Mouse (Mus musculus): ENCODE measurements around the gene Smdt1. TPM values are rescaled to one million over a fixed set of nuclear protein-coding genes. Genes with fewer than 3 reads are reported as not detected.

Smdt1 gene
- polyA plus RNA-seq, 1 experiment, result 111 TPM

DNA sequence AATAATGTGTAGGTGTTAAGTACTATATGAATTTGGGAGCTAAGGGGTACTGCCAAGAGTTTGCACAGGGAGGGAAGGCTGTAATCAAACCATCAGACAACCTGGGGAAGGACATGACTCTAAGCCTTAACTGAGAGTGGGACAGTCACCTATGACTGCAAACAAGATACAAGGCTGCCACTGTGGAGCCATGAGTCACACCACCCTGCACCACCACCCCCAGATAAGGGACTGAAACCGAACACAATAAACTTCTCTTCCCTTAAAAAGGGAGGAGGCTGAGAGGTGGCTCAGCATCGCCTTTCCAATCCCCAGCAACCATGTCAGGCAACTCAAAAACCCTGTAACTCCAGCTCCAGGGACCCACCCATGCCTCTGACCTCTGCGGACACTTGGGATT lies 12.7 kb downstream of the Smdt1 start:
- TF ChIP-seq GATA1 (IDR thresholded peaks at IDR 0.05; ENCODE audit: low read length), result no peak

DNA sequence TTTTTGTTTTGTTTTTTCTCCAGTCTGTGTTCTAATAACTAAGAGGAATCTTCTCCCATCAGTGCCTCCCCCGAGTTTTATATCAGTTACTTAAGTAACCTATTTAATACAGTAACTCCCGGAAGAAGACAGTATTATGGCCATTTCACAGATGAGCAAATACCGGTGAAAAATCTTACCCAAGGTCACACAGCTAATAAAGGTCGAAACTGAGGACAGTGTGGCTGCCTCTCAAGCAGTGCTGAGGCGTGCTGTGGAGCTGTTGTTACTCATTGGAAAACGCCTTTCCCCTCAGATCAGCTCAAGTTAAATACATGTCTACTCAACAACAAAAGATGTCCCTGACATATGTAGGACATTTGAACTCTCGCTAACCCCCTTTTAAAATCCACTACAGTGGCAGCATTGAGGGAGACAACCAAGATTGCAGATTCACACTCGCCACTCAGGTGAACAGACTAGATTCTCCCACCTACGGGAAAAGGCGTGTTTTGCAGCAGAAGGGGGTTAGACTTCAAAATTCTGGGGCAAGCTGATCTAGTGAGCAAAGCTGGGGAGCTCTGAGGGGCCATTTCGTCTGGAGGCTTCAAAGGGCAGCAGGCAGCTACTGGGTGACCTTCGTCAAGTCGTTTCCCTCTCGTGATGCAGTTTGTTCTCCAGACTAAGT lies 14.5 kb downstream of the Smdt1 start:
- no peak for TF ChIP-seq GATA1 (IDR thresholded peaks at IDR 0.05; ENCODE audit: low read length)

DNA sequence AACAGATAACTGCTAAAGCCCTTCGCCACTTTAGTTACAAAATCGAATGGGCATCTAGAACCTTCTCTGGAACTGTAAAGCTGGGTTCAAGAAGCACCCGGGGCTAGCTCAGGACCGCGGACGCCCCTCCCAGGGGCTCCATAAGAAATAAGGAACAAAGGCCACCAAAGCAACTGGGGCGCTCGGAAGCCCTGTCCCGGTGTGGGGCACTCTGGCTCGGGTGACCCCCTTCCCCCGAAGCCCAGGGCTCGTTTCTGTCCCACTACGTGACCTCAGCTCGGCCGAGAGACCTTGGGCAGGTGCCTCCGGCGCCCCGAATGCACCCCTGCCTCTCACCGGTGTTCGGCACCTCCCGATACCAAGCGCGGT lies 15.0 kb downstream of the Smdt1 start:
- no peak for TF ChIP-seq GATA1 (IDR thresholded peaks at IDR 0.05; ENCODE audit: low read length)

DNA sequence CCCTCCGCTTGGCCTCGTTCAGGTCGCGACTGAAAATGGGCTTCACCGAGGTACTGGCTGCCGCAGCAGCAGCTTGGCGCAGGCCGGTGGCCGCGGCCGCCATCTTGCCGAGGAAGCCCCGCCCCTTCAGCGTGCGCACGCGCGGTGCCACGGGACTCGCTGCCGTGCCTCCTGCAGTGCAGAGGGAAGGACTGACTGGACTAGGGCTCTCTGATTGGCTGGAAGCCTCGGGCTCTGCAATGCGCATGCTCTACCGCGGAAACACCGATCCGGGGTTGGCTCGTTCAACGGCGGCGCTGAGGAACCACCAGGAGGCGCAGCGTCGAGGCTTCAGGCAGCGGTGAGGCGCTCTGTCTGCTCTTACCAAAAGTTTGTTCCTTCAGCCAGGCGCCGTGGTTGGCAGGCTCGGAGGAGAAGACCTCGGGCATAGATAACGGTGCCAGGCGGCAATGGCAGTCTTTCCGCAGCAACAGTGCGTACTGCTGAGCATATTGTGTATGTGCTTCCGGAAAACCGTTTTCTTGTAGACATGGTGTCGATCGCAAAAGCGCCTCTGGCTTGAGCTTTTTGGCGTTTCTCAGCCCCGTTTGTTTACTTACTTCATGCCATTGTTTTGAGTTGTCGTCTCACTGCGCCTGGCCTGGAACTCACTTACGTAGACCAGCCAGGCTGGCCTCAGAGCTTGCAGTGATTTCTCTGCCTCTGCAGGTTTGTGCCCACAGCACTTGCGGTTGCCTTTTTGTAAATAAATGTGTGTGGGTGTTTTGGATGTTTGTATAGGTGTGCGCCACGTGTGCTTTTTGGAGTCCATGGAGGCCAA lies 15.6 kb downstream of the Smdt1 start, which contains the start of gene Ndufa6:
Ndufa6 (minus strand) TSS at position 197 of the 820 bp plus-strand sequence.
- TF ChIP-seq GATA1 (IDR thresholded peaks at IDR 0.05; ENCODE audit: low read length), result no peak

DNA sequence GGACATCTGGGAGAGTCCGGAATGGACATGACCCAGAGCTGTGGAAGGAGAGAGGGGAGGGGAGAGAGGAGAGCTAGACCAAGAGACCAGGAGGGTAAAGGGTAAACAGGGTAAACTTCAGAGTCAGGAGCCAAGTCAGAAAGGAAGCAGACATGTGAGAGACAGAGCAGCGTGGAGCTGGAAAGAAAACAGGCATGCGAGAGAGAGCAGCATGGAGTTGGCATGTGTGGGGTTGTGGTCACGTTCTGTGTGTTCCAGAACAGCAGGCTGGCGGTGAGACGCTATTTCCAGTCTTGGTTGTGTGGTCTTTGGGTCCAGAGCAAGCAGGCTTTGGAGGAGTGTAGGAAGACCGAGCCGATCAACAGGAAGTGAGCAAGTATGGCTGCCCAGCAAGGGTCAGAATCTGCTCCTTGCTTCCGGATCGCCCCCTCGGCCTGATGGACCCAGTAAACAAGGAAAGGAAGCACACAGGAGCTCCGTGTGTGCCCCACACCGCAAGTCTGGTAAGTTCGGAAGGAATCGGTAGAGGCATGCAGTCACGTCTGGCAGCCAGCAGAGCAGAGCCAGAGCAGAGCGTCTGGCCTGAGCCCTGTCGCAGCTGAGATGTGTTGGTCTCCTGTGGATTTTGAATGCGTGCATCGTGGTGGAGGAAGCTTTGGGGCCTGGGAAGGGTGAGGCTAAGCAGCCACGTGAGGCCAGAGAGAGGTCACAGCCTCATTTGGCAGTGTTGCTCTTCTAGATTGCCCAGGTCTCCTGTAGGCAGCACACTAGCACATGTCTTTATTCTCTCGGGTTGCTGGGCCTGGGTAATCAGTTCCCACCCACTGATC lies 19.9 kb downstream of the Smdt1 start:
- no peak for TF ChIP-seq GATA1 (IDR thresholded peaks at IDR 0.05; ENCODE audit: low read length)

DNA sequence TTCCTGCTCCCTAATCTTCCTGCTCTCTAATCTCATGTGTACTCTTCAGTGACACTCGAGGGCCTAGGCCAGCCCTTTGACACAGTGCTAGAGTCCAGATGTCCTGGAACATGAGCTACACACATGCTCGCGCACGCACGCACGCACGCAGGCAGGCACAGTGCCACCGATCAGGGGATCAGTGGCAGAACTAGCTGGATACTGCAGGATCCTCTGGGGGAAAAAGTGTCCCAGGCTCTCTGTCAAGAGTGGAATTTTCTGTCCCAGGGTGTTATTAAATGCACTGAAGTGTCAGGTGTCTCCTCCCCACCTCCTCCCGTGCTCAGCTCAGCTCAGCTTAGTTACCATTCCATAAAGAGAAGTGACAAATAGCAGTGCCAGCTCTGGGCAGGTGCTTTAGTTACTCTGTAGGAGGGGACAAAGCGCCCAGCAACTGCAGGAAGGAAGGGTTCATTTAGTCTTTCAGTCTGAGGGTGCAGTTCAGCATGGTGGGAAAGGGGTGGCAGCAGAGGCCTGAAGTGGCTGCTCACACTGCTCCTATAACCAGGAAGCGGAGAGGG lies 22.8 kb downstream of the Smdt1 start:
- no peak for TF ChIP-seq GATA1 (IDR thresholded peaks at IDR 0.05; ENCODE audit: low read length)

DNA sequence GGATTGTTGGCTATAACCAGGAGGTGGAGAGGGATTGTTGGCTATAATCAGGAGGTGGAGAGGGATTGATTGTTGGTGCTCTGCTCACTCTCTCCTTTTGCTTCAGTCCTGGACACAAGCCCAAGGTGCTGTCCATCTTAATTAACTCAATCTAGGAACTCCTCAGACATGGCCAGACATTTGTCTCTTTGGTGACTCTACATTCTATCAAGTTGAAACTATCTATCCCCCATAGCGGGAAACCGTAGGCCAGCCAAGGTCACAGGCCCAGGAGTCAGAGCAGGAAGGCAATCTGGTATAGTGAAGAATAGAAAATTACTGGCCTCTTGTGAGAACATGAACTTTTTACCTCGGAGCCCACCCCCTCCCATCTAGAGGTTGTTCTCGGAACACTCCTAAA lies 23.5 kb downstream of the Smdt1 start:
- TF ChIP-seq GATA1 (IDR thresholded peaks at IDR 0.05; ENCODE audit: low read length), result no peak

DNA sequence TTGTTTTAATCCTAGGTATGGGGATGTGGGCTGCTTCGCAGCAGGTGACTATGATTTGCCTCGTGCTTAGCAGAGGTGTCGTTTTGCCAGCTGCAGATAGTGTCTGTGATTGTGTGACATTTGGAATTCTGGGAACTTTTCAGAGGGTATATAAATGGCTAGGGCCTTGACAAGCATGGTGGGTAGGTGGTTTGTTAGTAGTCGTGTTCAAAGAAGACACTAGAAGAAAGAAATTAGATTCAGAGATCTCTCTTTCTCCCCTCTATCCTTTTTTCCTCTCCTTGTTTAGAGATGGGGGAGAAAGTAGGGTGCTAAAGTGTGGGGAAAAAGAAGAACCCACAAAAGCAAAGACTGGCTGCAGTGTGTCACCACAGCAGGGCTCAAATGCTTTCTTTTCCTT lies 29.4 kb downstream of the Smdt1 start:
- no peak for TF ChIP-seq GATA1 (IDR thresholded peaks at IDR 0.05; ENCODE audit: low read length)

DNA sequence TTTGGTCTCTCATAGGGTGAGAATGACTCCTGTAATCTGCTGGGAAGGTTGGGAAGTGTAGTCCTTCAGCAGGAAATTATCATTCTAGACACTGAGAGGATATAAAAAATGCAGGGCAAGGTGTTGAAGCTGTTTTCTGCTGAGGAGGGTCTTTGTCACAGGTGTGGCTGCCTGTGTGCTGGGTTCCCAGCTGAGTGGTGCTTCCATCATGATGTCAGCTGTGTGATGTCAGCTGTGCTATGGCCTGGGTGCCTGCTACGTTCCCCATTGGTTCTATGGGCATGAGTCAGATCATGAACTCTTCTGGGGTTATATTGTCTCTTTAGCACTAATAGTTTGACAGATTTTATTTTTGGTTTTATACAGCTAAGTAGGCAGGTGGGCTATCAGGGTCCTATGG lies 30.1 kb downstream of the Smdt1 start:
- TF ChIP-seq GATA1 (IDR thresholded peaks at IDR 0.05; ENCODE audit: low read length), result no peak

DNA sequence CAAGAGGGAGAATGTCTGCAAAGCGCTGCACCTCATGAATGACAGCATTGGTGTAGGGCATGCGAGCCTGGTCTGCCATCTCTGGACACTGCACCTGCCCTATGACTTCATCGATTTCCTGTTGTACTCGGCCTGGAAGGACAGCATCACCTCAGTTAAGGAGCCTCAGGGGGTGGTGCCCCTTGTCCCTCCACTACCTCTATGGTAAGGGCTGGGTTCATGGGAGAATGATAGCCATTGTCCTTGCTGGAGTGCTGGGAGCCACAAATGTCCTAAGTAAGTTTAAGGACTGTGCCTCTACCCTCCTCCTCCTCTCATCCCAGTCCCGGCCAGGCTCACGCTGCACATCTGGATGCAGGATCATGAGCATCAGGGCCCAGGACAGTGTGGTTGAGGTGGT lies 33.7 kb downstream of the Smdt1 start:
- TF ChIP-seq GATA1 (IDR thresholded peaks at IDR 0.05; ENCODE audit: low read length), result no peak

DNA sequence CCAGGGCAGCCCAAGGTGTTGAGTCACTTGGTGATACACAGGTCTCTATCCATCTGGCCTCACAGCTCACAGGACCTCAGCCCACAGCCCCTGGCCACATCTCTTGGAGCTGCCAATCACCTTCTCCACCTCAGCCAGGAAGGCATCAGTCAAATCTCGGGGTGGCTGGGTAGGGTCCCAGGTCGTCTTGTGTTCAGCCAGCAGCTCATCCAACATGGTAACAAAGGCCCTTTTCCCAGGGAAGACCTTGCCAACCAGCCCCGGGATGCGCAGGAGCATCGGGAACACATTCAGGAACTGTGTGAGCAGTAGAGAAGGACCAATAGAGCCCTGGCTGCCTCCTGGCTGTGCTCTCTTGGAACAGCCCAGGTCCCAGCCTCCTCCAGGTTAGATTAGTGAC lies 34.2 kb downstream of the Smdt1 start:
- TF ChIP-seq GATA1 (IDR thresholded peaks at IDR 0.05; ENCODE audit: low read length), result no peak

DNA sequence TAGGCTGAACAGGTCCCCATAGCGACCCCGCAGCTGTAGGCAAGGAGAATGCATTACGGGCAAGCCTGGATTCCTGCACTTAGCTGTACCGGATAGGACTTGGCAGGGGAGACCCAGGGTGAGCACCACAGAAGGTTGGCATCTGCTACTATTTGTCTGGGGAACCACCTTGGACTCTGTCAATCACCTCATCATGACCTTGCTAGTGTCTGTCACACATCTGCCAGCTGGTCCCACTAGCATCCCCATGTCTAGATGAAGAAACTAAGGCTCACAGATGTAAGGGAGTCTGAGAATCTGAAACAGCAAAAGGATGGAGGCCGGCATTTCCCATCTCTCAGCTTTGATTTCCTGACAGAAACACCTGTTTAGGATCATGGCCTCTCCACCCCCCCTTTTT lies 35.7 kb downstream of the Smdt1 start:
- no peak for TF ChIP-seq GATA1 (IDR thresholded peaks at IDR 0.05; ENCODE audit: low read length)

DNA sequence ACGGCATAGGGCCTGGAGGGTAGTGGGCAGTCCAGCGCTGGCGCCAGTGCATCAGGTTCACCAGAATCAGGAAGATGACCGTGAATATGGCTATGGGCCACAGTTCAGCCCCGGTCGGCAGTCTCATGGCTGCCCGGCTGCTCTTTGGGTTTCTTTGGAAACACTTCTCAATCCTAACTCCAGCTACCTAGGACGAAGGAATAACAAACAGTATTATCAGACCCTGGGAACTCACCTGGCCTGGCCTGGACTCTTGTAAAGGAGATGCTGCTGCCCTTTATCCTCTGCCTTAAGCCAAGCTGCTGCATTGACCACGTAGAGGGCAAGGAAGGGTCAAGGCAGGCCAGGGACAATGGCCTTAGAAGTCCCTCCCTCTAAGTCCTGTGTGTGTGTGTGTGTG lies 37.1 kb downstream of the Smdt1 start:
- no peak for TF ChIP-seq GATA1 (IDR thresholded peaks at IDR 0.05; ENCODE audit: low read length)

DNA sequence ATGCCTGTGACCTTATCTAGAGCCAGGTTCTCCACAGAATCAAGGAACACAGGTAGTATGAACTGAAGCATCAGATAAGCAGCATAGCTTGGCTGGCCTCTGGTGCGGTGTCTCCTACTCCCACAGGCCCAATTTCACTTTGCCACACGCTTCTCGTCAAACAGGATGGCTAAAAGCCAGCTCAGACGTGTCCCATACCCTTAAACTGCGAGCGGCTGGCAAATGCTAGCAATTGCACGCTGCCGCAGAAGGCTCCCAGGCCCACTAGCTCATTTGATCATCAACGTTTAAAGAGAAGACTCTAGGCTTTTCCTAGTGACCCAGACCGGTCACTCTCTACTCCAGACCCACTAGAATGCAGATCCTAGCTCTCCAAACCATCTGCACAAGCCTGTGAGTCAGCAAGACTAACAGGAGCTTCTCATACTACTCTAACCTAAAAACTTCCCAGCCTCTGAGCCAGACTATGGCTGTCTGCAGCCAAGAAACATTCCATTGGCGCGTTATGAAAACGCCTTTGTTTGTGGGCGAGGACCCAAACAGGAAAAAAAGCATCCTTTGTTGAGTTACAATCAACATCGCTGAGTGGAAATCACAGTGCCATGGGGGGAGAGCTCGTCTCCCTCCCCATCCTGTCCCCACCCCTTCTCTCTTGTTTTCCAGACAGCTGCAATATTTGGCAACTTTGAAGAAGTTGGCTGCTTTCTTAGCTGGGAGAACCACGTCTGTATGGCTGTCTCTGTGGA lies 37.8 kb downstream of the Smdt1 start:
- no peak for TF ChIP-seq GATA1 (IDR thresholded peaks at IDR 0.05; ENCODE audit: low read length)

DNA sequence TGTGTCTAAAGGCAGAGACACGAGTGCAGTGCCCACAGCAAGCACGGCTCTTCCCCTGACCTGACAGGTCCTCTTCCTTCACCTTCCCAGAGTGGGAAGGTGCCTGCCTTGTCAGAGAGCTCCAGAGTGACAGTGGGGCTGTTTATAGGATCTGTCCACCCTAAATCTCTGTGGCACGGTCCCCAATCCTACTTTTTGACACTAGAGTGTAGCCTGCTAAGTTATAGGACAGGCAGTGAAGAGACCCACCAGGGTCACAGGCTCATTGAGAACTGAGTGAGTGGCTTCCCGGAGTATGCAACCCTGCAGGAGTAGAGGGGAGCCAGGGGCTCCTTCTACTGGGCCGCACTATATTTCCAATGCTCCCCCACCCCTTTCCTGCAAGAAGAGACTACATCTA lies 38.9 kb downstream of the Smdt1 start:
- TF ChIP-seq GATA1 (IDR thresholded peaks at IDR 0.05; ENCODE audit: low read length), result no peak

Data from G1E-ER4 (cell line).